Mouse (Mus musculus): ENCODE measurements at regions not wholly inside any gene's neighbourhood (a gene's known extent, or its start where the extent isn't known, plus 50 kb on each side); places are given as distances from the start of the nearest gene placed in this dataset.
A peak's percentile ranks its signal among the peaks of the same experiment; 100 is the strongest.

DNA sequence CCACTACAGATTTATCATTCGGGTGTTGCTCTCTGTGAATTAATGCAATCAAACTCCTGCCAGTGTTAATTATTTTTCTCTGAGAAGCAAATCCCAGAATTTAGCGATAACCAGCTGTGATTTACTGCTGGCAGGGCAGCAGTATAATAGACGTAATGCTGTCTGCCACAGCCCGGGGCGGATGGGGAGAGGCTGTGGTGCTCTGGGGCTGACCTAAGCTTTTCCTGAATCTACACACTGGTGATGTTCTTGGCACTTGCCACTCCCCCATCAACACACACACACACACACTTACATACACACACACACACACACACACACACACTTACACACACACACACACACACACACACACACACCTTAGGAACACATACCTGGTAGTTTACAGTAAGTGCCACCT lies 101.4 kb upstream of the Dynlrb2 start:
- no peak for DNase-seq (ENCODE audit: low spot score)
- Histone ChIP-seq H3K9ac (ENCODE audit: low read depth, low read length) (no peak overlapping the region), H3K4me1 (replicated peaks; ENCODE audit: insufficient read depth, low read length) (no peaks in the 10 kb centered on the region), H3K36me3 (ENCODE audit: insufficient read depth, low read length) (no peaks in the 10 kb centered on the region), H3K9me3 (replicated peaks; ENCODE audit: low read length) (no peaks in the 10 kb centered on the region), H3K27ac (no peak overlapping the region), H3K4me2 (ENCODE audit: low read length) (no peak overlapping the region), H3K27me3 (ENCODE audit: insufficient read depth, low read length) (no peaks in the 10 kb centered on the region), H3K4me3 (replicated peaks; ENCODE audit: low read depth, low read length) (no peak overlapping the region)
- TF ChIP-seq CTCF (IDR thresholded peaks at IDR 0.05; ENCODE audit: low read depth), result no peak
- ATAC-seq (replicated peaks; ENCODE audit: low FRiP score, low read depth), result no peak
- WGBS, result 27% methylated on average over 5 of the region's 5 CpGs

DNA sequence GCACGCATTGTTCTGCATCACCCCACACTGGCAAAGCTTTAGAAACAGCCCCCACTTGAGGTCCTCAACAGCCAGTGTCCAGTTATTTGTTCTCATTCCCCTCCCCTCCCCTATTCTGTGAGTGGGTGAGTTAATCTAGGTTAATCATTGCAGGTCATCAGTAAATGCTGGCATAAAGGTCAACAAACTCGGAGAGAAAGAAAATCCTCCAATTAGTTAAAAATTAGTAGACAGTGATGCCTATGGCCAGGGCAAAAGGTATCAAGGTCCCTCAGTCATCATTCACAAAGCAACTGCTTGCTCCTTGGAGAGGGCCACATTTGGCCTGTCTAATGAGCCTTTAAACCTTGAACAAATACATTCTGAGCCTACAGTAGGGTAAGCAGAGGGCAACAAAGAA lies 105.3 kb upstream of the Dynlrb2 start:
- WGBS, result 44% methylated on average over 2 of the region's 2 CpGs
- H3K9ac ChIP-seq (ENCODE audit: low read depth, low read length), result no peak overlapping the region
- H3K9me3 ChIP-seq (replicated peaks; ENCODE audit: low read length), result no peaks in the 10 kb centered on the region
- H3K4me3 ChIP-seq (replicated peaks; ENCODE audit: low read depth, low read length), result no peak overlapping the region
- ATAC-seq (replicated peaks; ENCODE audit: low FRiP score, low read depth), result peak; percentile 80
- H3K36me3 ChIP-seq (ENCODE audit: insufficient read depth, low read length), result no peaks in the 10 kb centered on the region
- H3K27me3 ChIP-seq (ENCODE audit: insufficient read depth, low read length), result no peaks in the 10 kb centered on the region
- no peak for TF ChIP-seq CTCF (IDR thresholded peaks at IDR 0.05; ENCODE audit: low read depth)
- H3K27ac ChIP-seq, result 0 out of 2 replicates have a peak overlapping the region, but pooled peaks have one; percentile 42
- H3K4me1 ChIP-seq (replicated peaks; ENCODE audit: insufficient read depth, low read length), result no peaks in the 10 kb centered on the region
- peak; percentile 49 for DNase-seq (ENCODE audit: low spot score)
- H3K4me2 ChIP-seq (ENCODE audit: low read length), result no peak overlapping the region

DNA sequence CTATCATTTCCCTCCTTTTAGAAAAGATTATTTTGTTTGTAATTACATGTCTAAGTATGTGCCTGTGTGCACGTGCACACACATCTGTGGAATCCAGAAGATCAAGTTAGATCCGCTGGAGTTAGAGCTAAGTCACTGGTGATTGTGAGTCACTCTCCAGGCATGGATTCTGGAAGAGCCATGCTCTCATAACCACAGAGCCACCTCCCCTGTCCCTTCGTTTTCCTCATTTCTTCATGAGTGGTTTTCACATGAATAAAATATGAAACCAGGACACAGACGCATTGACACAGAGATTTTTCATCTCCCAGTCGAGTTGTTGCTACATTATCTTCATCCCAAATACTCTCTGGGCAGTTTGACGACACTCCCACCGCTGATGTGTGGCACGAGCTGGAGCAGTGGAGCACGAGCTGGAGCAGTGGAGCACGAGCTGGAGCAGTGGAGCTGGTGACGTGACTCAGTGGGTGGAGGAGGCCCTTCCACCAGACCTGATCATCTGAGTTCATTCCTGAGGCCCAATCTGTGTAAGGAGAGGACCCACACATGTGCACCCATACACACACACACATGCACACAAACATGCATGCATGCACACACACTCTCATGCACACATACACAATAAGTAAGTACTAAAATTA lies 106.1 kb upstream of the Dynlrb2 start:
- WGBS, result 50% methylated on average over 11 of the region's 11 CpGs
- H3K9ac ChIP-seq (ENCODE audit: low read depth, low read length), result no peak overlapping the region
- H3K9me3 ChIP-seq (replicated peaks; ENCODE audit: low read length), result no peaks in the 10 kb centered on the region
- H3K36me3 ChIP-seq (ENCODE audit: insufficient read depth, low read length), result no peaks in the 10 kb centered on the region
- H3K4me3 ChIP-seq (replicated peaks; ENCODE audit: low read depth, low read length), result no peak overlapping the region
- no peaks in the 10 kb centered on the region for H3K27me3 ChIP-seq (ENCODE audit: insufficient read depth, low read length)
- peak; percentile 66; the same call in 1 of the 2 replicates for ATAC-seq (replicated peaks; ENCODE audit: low FRiP score, low read depth)
- H3K27ac ChIP-seq, result peak overlapping the region; percentile 31; the same call in 1 of the 2 replicates
- no peak for DNase-seq (ENCODE audit: low spot score)
- H3K4me2 ChIP-seq (ENCODE audit: low read length), result no peak overlapping the region
- no peaks in the 10 kb centered on the region for H3K4me1 ChIP-seq (replicated peaks; ENCODE audit: insufficient read depth, low read length)
- TF ChIP-seq CTCF (IDR thresholded peaks at IDR 0.05; ENCODE audit: low read depth), result no peak

GRCm38 (mm10) chr8:116385193-116385955 lies 119.4 kb upstream of the Dynlrb2 start:
- H3K9me3 ChIP-seq (replicated peaks; ENCODE audit: low read length), result no peaks in the 10 kb centered on the region
- DNase-seq (ENCODE audit: low spot score), result no peak
- WGBS, result 74% methylated on average over 23 of the region's 23 CpGs
- H3K36me3 ChIP-seq (ENCODE audit: insufficient read depth, low read length), result no peaks in the 10 kb centered on the region
- H3K4me1 ChIP-seq (replicated peaks; ENCODE audit: insufficient read depth, low read length), result no peaks in the 10 kb centered on the region
- no peak overlapping the region for H3K9ac ChIP-seq (ENCODE audit: low read depth, low read length)
- H3K4me3 ChIP-seq (replicated peaks; ENCODE audit: low read depth, low read length), result no peak overlapping the region
- H3K4me2 ChIP-seq (ENCODE audit: low read length), result peak overlapping the region; percentile 14; the same call in 1 of the 2 replicates
- H3K27ac ChIP-seq, result no peak overlapping the region
- TF ChIP-seq CTCF (IDR thresholded peaks at IDR 0.05; ENCODE audit: low read depth), result no peak
- no peaks in the 10 kb centered on the region for H3K27me3 ChIP-seq (ENCODE audit: insufficient read depth, low read length)
- no peak for ATAC-seq (replicated peaks; ENCODE audit: low FRiP score, low read depth)

- no peak for ATAC-seq (replicated peaks; ENCODE audit: low FRiP score, low read depth)
- no peaks in the 10 kb centered on the region for H3K36me3 ChIP-seq (ENCODE audit: insufficient read depth, low read length)
- no peak overlapping the region for H3K27ac ChIP-seq
- no peaks in the 10 kb centered on the region for H3K4me1 ChIP-seq (replicated peaks; ENCODE audit: insufficient read depth, low read length)
- no peak overlapping the region for H3K4me3 ChIP-seq (replicated peaks; ENCODE audit: low read depth, low read length)
- H3K4me2 ChIP-seq (ENCODE audit: low read length), result peak overlapping the region; percentile 14; the same call in 1 of the 2 replicates
- TF ChIP-seq CTCF (IDR thresholded peaks at IDR 0.05; ENCODE audit: low read depth), result no peak
- H3K9ac ChIP-seq (ENCODE audit: low read depth, low read length), result no peak overlapping the region
- 67% methylated on average over 15 of the region's 15 CpGs for WGBS
- H3K27me3 ChIP-seq (ENCODE audit: insufficient read depth, low read length), result no peaks in the 10 kb centered on the region
- no peaks in the 10 kb centered on the region for H3K9me3 ChIP-seq (replicated peaks; ENCODE audit: low read length)
- DNase-seq (ENCODE audit: low spot score), result no peak
Measured at GRCm38 (mm10) chr8:116384418-116385089, 120.2 kb upstream of the Dynlrb2 start.
